Comparison of ENCODE assay signal across 8 mouse cellular contexts in genomic region chr12:107969841-107970371, GRCm38 (mm10). TPM values are rescaled to one million over a fixed set of nuclear protein-coding genes. Genes with fewer than 3 reads are reported as not detected.
DNase-seq lines count a peak whose midpoint lies in the region; ATAC-seq lines count a peak whose summit lies in the region.

No protein-coding gene starts in this region.

- no peak for ATAC-seq in erythroblast, adult 5-6 weeks (replicated peaks; ENCODE audit: low FRiP score, poor library complexity, severe bottlenecking)

- DNase-seq in retina, embryonic 14.5 days (ENCODE audit: low spot score) = peak; percentile 37
- DNase-seq in retina, postnatal 1 day = no peak
- peak; percentile 51 to 67 for DNase-seq in frontal cortex, postnatal 25 days (ENCODE audit: low spot score in 2 of 2)
- DNase-seq in left cerebral cortex, postnatal 36 days (ENCODE audit: low spot score in 2 of 2) = peak; percentile 59 to 72
- peak; percentile 56 for DNase-seq in right cerebral cortex, postnatal 4 days
- no peak for DNase-seq in embryo, embryonic 9.5 days (ENCODE audit: extremely low spot score)
- DNase-seq in gastrocnemius, postnatal 14 days = no peak

- intact Hi-C loops in left cerebral cortex, postnatal 36 days (cut with DNase I) = no loop called here
- intact Hi-C loops in gastrocnemius, postnatal 14 days (cut with DNase I; ENCODE audit: low total_unique reads) = no loop called here

RNA-seq across cellular contexts. Expression of gene Bcl11b, which starts 33.5 kb away (rescaled TPM):
- 10 to 100 TPM; 56.6 to 74.4 TPM for total RNA-seq in left cerebral cortex, postnatal 36 days (2021)
- 0.21 TPM in 1 of 2 replicates, not detected in the other for total RNA-seq in erythroblast, adult 5-6 weeks (2015; ENCODE audit: low replicate concordance)
- 0.28 TPM in 1 of 2 replicates, not detected in the other for total RNA-seq in erythroblast, adult 5-6 weeks (2017; ENCODE audit: low replicate concordance)
- under 1 TPM; 0.06 to 0.11 TPM for total RNA-seq in gastrocnemius, postnatal 14 days (2021)

Comparison
In these comparisons a context has a peak if more than half of its experiments do, and no peak if none do; other contexts are left out.
1. DNase-seq: peak in retina, embryonic 14.5 days (single experiment), frontal cortex, postnatal 25 days (2 of 2), left cerebral cortex, postnatal 36 days (2 of 2) and right cerebral cortex, postnatal 4 days (single experiment); none in retina, postnatal 1 day (single experiment), embryo, embryonic 9.5 days (single experiment) and gastrocnemius, postnatal 14 days (single experiment).
2. RNA of gene Bcl11b, which starts 33.5 kb away (total RNA-seq): 56.6 to 74.4 TPM in left cerebral cortex, postnatal 36 days; 0.06 to 0.11 TPM in gastrocnemius, postnatal 14 days and 0.21 to 0.28 TPM in erythroblast, adult 5-6 weeks; every median in the first group is over 10 times any median in the second.